Mouse (Mus musculus) neural tube, embryonic 14.5 days (tissue): Measurements from ENCODE around the gene Col25a1. TPM values are rescaled to one million over a fixed set of nuclear protein-coding genes. Genes with fewer than 3 reads are reported as not detected.

ENCODE experiments used
- ATAC-seq: fragments of 200-750 bp; cut with Nextera tagmentation; 2 replicates; pipeline ENCODE4 v1.8.0; 2017; ENCODE audit warnings: low read depth, mild to moderate bottlenecking, moderate TSS enrichment, moderate library complexity
- H3K27ac ChIP-seq: fragments of 300-500 bp; sonication (generic); 2 replicates; pipeline ENCODE4 v1.5.1; 2014; ENCODE audit warnings: low read depth, mild to moderate bottlenecking, control low read depth, low read length, moderate library complexity, mixed read lengths
- H3K27me3 ChIP-seq: fragments of 300-500 bp; sonication (generic); 2 replicates; pipeline ENCODE4 v1.6.1; 2014; ENCODE audit warnings: low read length; ENCODE audit not compliant: control insufficient read depth, insufficient read depth
- H3K36me3 ChIP-seq: fragments of 300-500 bp; sonication (generic); 2 replicates; pipeline ENCODE4 v1.6.1; 2014; ENCODE audit warnings: low read length, mixed read lengths; ENCODE audit not compliant: control insufficient read depth, insufficient read depth
- H3K4me1 ChIP-seq: fragments of 300-500 bp; sonication (generic); 2 replicates; pipeline ENCODE4 v1.6.1; 2014; ENCODE audit warnings: low read length; ENCODE audit not compliant: control insufficient read depth, insufficient read depth
- H3K4me2 ChIP-seq: fragments of 300-500 bp; sonication (generic); 2 replicates; pipeline ENCODE4 v1.6.1; 2014; ENCODE audit warnings: mild to moderate bottlenecking, low read depth, low read length, control low read depth
- H3K4me3 ChIP-seq: fragments of 300-500 bp; sonication (generic); 2 replicates; pipeline ENCODE4 v1.5.1; 2014; ENCODE audit warnings: low read depth, low read length, control low read depth, mixed read lengths
- H3K9ac ChIP-seq: fragments of 300-500 bp; sonication (generic); replicated peaks from 2 replicates; pipeline ENCODE4 v1.6.1; 2014; ENCODE audit warnings: low read depth, mild to moderate bottlenecking, control low read depth, low read length, mixed read lengths
- H3K9me3 ChIP-seq: fragments of 300-500 bp; sonication (generic); 2 replicates; pipeline ENCODE4 v1.6.1; 2016; ENCODE audit warnings: low read length; ENCODE audit not compliant: control insufficient read depth
- WGBS: fragments of 180-500 bp; shearing (Covaris S2); extraction: QIAGEN DNeasy Blood & Tissue Kit; methylation state at CpG from one replicate; pipeline ENCODE4 v1.1.7; 2014; 5-methylcytosine and 5-hydroxymethylcytosine counted together
- polyA plus RNA-seq: library from polyadenylated mRNA; unstranded; fragments of >200 nt; fragmentation: Nextera tagmentation; extraction: Ambion mirVana; gene quantifications from 2 replicates; pipeline ENCODE4 v1.2.1, GENCODE M21; 2014

The Col25a1 gene
- polyA plus RNA-seq, 1 experiment from 2014 or later = 10.5 TPM

- WGBS = 31% methylated on average over 8 of the region's 8 CpGs
- no peak overlapping the region for H3K27ac ChIP-seq
- H3K9ac ChIP-seq = no peak overlapping the region
- no peak for ATAC-seq
- H3K4me3 ChIP-seq = no peak overlapping the region
- no peak overlapping the region for H3K4me2 ChIP-seq
- no peaks in the 10 kb centered on the region for H3K36me3 ChIP-seq
- peaks cover 7% of the 10 kb centered on the region; the same call in 1 of the 2 replicates for H3K27me3 ChIP-seq
- peaks cover 7% of the 10 kb centered on the region; the same call in 1 of the 2 replicates for H3K4me1 ChIP-seq
- H3K9me3 ChIP-seq = no peaks in the 10 kb centered on the region
Measured at GRCm38 (mm10) chr3:130404525-130405409, 273.5 kb downstream of the Col25a1 start.

DNA sequence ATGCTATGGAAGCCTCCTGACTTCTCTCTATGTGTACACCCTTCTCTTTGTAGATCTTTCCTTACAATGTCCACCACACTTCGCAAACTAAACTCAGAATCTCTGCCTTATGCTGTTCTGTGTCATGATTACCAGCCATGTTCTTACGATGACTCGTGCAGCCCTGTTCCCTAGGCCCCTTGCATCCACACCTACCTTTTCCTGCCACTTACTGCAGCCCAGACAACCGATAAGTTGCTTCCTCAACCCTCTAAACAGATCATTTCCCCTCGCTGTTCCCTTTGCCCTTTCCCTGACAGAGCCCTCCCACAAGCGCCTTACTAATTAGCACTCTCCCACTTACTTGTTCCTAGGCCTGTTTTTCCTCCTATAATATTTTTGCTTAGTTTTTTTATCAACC, 275.9 kb downstream of the Col25a1 start:
- no peak for ATAC-seq
- H3K4me3 ChIP-seq = no peak overlapping the region
- no peak overlapping the region for H3K4me2 ChIP-seq
- H3K9ac ChIP-seq = no peak overlapping the region
- H3K36me3 ChIP-seq = no peaks in the 10 kb centered on the region
- no peaks in the 10 kb centered on the region for H3K9me3 ChIP-seq
- H3K27ac ChIP-seq = no peak overlapping the region
- H3K4me1 ChIP-seq = no peaks in the 10 kb centered on the region
- WGBS = 75% methylated on average over 6 of the region's 6 CpGs
- H3K27me3 ChIP-seq = peaks cover 7% of the 10 kb centered on the region; the same call in 1 of the 2 replicates

DNA sequence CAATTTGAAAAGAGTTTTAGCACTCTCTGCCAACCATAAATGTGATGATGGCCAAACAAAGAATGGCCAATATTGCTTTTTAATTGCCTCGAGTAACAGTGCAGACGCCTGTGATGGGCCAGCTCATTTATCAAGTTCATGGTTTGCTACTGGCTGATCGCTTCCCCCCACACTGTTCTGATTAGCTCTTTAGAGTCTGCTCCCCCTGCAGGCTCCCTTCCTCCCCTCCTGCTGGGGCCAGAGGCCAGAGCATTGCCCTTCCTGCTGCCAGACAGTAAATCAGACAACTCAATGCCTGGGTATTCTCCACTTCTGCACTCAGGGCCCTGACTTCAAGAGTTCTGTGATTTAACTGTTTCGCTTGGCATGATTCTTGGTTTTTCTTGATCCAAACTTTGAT, 281.9 kb downstream of the Col25a1 start:
- Histone ChIP-seq H3K4me1 (no peaks in the 10 kb centered on the region), H3K4me3 (no peak overlapping the region), H3K36me3 (no peaks in the 10 kb centered on the region), H3K27ac (no peak overlapping the region), H3K4me2 (no peak overlapping the region), H3K27me3 (peaks cover 5% of the 10 kb centered on the region; the same call in 1 of the 2 replicates), H3K9me3 (no peaks in the 10 kb centered on the region), H3K9ac (no peak overlapping the region)
- no peak for ATAC-seq
- WGBS = 8% methylated on average over 4 of the region's 4 CpGs

GRCm38 (mm10) chr3:130418951-130419350, 287.6 kb downstream of the Col25a1 start:
- Histone ChIP-seq H3K4me1 (no peaks in the 10 kb centered on the region), H3K36me3 (no peaks in the 10 kb centered on the region), H3K9me3 (no peaks in the 10 kb centered on the region), H3K9ac (no peak overlapping the region), H3K4me3 (no peak overlapping the region), H3K4me2 (no peak overlapping the region), H3K27ac (no peak overlapping the region), H3K27me3 (no peaks in the 10 kb centered on the region)
- 78% methylated on average over 9 of the region's 9 CpGs for WGBS
- ATAC-seq = no peak

DNA sequence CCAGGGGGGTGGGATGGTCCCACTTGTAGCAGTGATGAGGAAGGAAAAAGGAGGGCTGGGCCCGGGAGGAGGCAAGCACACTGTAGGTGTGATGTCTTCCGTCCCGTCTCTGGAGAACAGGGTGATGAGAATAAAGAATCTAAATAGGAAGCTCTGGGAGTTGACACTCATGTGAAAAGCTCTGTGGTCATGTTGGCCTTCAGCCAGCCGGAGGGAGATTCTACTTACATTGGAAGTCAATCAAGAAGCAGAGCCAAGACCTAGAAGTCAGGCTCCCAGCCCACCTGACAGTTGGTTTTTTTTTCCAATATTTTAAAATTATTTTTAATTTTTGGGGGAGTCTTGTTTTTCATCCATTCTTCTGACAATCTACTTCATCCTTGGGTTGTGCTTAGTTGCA, 297.5 kb downstream of the Col25a1 start:
- no peaks in the 10 kb centered on the region for H3K36me3 ChIP-seq
- no peaks in the 10 kb centered on the region for H3K27me3 ChIP-seq
- WGBS = 91% methylated on average over 4 of the region's 4 CpGs
- H3K27ac ChIP-seq = no peak overlapping the region
- H3K4me3 ChIP-seq = no peak overlapping the region
- H3K4me1 ChIP-seq = no peaks in the 10 kb centered on the region
- H3K4me2 ChIP-seq = no peak overlapping the region
- ATAC-seq = no peak
- H3K9ac ChIP-seq = no peak overlapping the region
- no peaks in the 10 kb centered on the region for H3K9me3 ChIP-seq

- Histone ChIP-seq H3K9ac (no peak overlapping the region), H3K27ac (no peak overlapping the region)
Measured at GRCm38 (mm10) chr3:130430052-130430451, 298.8 kb downstream of the Col25a1 start.

DNA sequence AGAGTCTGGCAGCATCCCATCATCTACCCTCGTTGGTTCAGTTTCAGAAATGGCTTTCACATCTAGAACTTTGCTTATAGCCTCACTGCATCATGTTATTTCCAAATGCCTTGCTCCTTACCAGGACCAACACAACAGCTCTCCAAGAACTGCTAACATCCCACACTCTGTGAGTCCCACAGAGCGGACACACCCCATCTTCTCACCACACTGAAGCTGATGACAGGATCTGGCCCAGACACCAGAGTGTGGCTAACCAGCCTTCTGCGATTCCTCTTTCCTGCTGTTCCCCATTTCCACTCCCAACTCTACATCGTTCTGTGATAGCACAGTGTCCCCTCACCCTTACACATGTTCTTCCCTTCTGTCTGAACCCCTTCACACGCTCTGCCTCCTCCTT, 301.5 kb downstream of the Col25a1 start:
- ATAC-seq = no peak
- H3K4me1 ChIP-seq = no peaks in the 10 kb centered on the region
- H3K27me3 ChIP-seq = no peaks in the 10 kb centered on the region
- H3K27ac ChIP-seq = no peak overlapping the region
- H3K9me3 ChIP-seq = no peaks in the 10 kb centered on the region
- no peak overlapping the region for H3K4me2 ChIP-seq
- 88% methylated on average over 5 of the region's 5 CpGs for WGBS
- no peak overlapping the region for H3K9ac ChIP-seq
- H3K36me3 ChIP-seq = no peaks in the 10 kb centered on the region
- H3K4me3 ChIP-seq = no peak overlapping the region

More at GRCm38 (mm10) chr3:130430052-130430451, 298.8 kb downstream of the Col25a1 start:
- Histone ChIP-seq H3K9me3 (no peaks in the 10 kb centered on the region), H3K27me3 (no peaks in the 10 kb centered on the region), H3K4me2 (no peak overlapping the region), H3K36me3 (no peaks in the 10 kb centered on the region), H3K4me3 (no peak overlapping the region), H3K4me1 (no peaks in the 10 kb centered on the region)
- WGBS = 75% methylated on average over 5 of the region's 5 CpGs
- no peak for ATAC-seq

DNA sequence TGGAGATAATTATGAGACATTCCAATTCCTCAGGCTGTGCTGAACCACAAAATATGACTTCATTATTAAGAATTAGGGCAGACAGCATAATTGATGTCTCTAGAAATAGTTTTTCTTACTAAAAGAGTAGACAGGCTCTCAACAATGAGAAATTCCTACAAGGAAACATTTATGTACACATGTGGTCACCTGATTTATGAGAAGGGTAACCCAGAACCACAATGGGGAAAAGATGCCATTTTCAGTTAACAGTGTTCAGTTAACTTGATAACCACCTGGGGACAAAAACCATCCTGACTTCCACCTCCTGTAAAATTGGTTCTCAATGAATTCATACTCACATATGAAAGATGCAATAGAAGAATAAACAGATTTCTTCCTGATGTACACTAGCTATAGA, 305.7 kb downstream of the Col25a1 start:
- H3K9ac ChIP-seq = no peak overlapping the region
- H3K36me3 ChIP-seq = no peaks in the 10 kb centered on the region
- H3K27me3 ChIP-seq = no peaks in the 10 kb centered on the region
- no peak overlapping the region for H3K27ac ChIP-seq
- no peaks in the 10 kb centered on the region for H3K9me3 ChIP-seq
- ATAC-seq = no peak
- H3K4me2 ChIP-seq = no peak overlapping the region
- H3K4me3 ChIP-seq = no peak overlapping the region
- no peaks in the 10 kb centered on the region for H3K4me1 ChIP-seq

- Histone ChIP-seq H3K27me3 (no peaks in the 10 kb centered on the region), H3K4me3 (no peak overlapping the region), H3K9ac (no peak overlapping the region), H3K4me1 (no peaks in the 10 kb centered on the region), H3K9me3 (no peaks in the 10 kb centered on the region), H3K4me2 (no peak overlapping the region), H3K27ac (no peak overlapping the region), H3K36me3 (no peaks in the 10 kb centered on the region)
- no peak for ATAC-seq
- 90% methylated on average over 6 of the region's 6 CpGs for WGBS
Measured at GRCm38 (mm10) chr3:130439767-130440166, 308.5 kb downstream of the Col25a1 start.
